Mouse (Mus musculus) testis, adult 10 weeks (tissue): ENCODE data around the gene Marcks. TPM values are rescaled to one million over a fixed set of nuclear protein-coding genes. Genes with fewer than 3 reads are reported as not detected.

Source experiments
- polyA plus RNA-seq: library from polyadenylated mRNA; stranded (reverse); fragments of 350-450 nt; fragmentation: Illumina TruSeq; extraction: RNeasy Lipid Tissue Mini Kit (QIAGEN cat#74804); gene quantifications from one replicate; pipeline ENCODE4 v1.2.3, GENCODE M21; 2014; ENCODE audit warnings: low read depth, low replicate concordance

Gene Marcks
- polyA plus RNA-seq = 35.8 TPM

DNA sequence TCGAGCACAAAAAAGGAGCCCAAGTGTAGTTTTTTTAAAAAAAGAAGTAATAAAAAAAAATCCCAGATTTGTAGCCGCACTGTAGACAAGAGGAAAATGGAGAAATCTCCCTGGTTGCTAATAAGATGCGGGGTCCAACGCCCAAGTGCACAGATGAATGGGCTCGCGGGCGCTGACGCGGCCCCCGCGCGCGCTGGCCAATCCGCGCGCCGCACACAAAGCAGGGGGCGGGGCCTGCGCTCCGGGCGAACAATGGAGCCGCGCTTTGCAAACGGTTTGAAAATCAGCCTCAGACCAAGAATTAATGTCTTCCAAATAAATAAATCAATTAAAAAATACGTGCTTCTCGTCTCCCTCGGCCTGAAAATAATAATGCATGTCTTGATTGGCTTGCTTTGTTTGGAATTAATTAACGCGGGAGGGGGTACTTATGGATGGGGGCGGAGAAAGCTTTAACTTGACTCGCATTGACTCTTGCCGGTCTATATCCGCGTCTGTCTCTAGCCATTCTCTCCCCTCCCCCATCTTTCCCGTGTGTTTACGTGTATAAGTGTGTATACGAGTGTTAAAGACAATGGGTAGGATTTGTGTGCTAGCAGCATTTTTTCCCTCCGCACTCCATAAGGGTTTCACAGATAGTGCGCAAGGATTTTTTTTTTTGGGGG lies at the start of gene Marcks:
Marcks (minus strand) TSS at position 143 of the 665 bp plus-strand sequence.

Other genes with a start within 250 kb of the Marcks start
- 136 TPM for gene Hdac2, start 164.4 kb downstream of the Marcks start, polyA plus RNA-seq